Mouse (Mus musculus) forebrain, postnatal 0 days (tissue): Measurements from ENCODE around the gene Hao2. TPM values are rescaled to one million over a fixed set of nuclear protein-coding genes. Genes with fewer than 3 reads are reported as not detected.

Experiments used
- ATAC-seq: fragments of 200-750 bp; cut with Nextera tagmentation; 2 replicates; pipeline ENCODE4 v1.8.0; 2017; ENCODE audit warnings: mild to moderate bottlenecking, moderate library complexity
- DNase-seq: peaks from one replicate; pipeline ENCODE4 v3.0.0-alpha.2; 2015
- H3K27ac ChIP-seq: fragments of 300-500 bp; sonication (generic); 2 replicates; pipeline ENCODE4 v1.5.1; 2014; ENCODE audit warnings: low read depth, mild to moderate bottlenecking, antibody characterized with exemption, low read length, moderate library complexity, mixed read lengths
- H3K27me3 ChIP-seq: fragments of 300-500 bp; sonication (generic); 2 replicates; pipeline ENCODE4 v1.6.1; 2014; ENCODE audit warnings: mild to moderate bottlenecking, low read length, mixed read lengths; ENCODE audit not compliant: insufficient read depth
- H3K36me3 ChIP-seq: fragments of 300-500 bp; sonication (generic); 2 replicates; pipeline ENCODE4 v1.6.1; 2014; ENCODE audit warnings: mild to moderate bottlenecking, moderate library complexity; ENCODE audit not compliant: insufficient read depth
- H3K4me1 ChIP-seq: fragments of 300-500 bp; sonication (generic); 2 replicates; pipeline ENCODE4 v1.6.1; 2014; ENCODE audit warnings: antibody characterized with exemption; ENCODE audit not compliant: insufficient read depth
- H3K4me2 ChIP-seq: fragments of 300-500 bp; sonication (generic); 2 replicates; pipeline ENCODE4 v1.6.1; 2014; ENCODE audit warnings: low read depth, mild to moderate bottlenecking, moderate library complexity
- H3K4me3 ChIP-seq: fragments of 300-500 bp; sonication (generic); 2 replicates; pipeline ENCODE4 v1.5.1; 2014; ENCODE audit warnings: low read depth, low read length, mixed read lengths
- H3K9ac ChIP-seq: fragments of 300-500 bp; sonication (generic); 2 replicates; pipeline ENCODE4 v1.6.1; 2014; ENCODE audit warnings: mild to moderate bottlenecking
- H3K9me3 ChIP-seq: fragments of 300-500 bp; sonication (generic); 2 replicates; pipeline ENCODE4 v1.6.1; 2016; ENCODE audit warnings: low read length
- CTCF ChIP-seq: sonication (generic); IDR thresholded peaks from 2 replicates; pipeline ENCODE4 v1.5.1; 2016; ENCODE audit warnings: antibody characterized with exemption, control low read depth, low read depth
- WGBS: fragments of 180-500 bp; shearing (Covaris S2); extraction: QIAGEN DNeasy Blood & Tissue Kit; methylation state at CpG from one replicate; pipeline ENCODE4 v1.1.7; 2014; 5-methylcytosine and 5-hydroxymethylcytosine counted together
- polyA plus RNA-seq: library from polyadenylated mRNA; unstranded; fragments of >200 nt; fragmentation: Nextera tagmentation; extraction: Ambion mirVana; gene quantifications from 2 replicates; pipeline ENCODE4 v1.2.1, GENCODE M21; 2015
- total RNA-seq: library from RNA; depleted of rRNA; stranded (reverse); fragments of >200 nt; gene quantifications from 2 replicates; pipeline ENCODE4 v1.2.3, GENCODE M21; 2014

The Hao2 gene
- total and polyA plus RNA-seq, 2 experiments from 2014 or later = not detected

DNA sequence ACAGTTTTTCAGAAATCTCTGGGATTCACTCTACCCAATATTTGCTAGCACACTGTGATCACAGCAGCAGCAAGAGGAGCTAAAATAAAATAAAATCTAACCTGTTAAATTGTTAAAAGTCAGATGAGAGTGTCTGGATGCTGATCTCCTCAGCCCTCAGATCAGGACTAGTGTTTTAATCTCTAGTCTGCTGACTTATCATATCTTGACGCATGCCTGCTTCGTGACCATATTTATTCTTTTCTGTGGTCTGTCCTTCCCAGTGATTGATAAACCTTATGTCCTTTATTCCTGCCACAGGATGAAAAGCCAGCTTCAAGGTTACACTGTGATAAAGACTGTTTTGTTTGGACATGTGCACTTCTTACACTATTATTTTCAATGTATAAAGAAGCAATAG lies 35.0 kb downstream of the Hao2 start:
- H3K4me3 ChIP-seq = no peak overlapping the region
- ATAC-seq (no peak), DNase-seq (no peak)
- H3K36me3 ChIP-seq = no peaks in the 10 kb centered on the region
- TF ChIP-seq CTCF = no peak
- H3K27ac ChIP-seq = no peak overlapping the region
- H3K27me3 ChIP-seq = no peaks in the 10 kb centered on the region
- no peaks in the 10 kb centered on the region for H3K9me3 ChIP-seq
- 87% methylated on average over 2 of the region's 2 CpGs for WGBS
- no peak overlapping the region for H3K9ac ChIP-seq
- H3K4me1 ChIP-seq = no peaks in the 10 kb centered on the region
- H3K4me2 ChIP-seq = no peak overlapping the region

DNA sequence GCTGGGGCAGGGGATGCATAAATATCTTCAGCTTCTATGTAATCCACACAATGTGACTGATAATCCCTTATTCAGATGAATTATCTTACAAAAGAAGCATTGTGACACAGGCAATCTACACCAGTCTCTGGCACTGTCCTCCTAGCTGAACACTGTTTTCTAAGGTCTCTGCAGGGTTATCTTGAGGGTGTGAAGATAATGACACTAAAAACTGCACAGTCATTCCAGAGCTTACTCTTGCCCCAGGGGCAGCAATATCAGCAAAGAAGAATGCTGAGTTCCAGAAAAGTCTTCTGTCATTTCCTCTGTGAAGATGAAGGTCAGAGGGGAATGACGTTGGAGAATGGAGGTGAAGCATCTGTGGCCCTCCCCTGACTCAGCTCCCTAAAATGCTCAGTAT lies 36.1 kb downstream of the Hao2 start:
- no peak overlapping the region for H3K4me3 ChIP-seq
- H3K9ac ChIP-seq = no peak overlapping the region
- DNase-seq = no peak
- no peaks in the 10 kb centered on the region for H3K9me3 ChIP-seq
- H3K36me3 ChIP-seq = no peaks in the 10 kb centered on the region
- WGBS = 62% methylated on average over 1 of the region's 1 CpGs
- H3K4me1 ChIP-seq = no peaks in the 10 kb centered on the region
- no peak for ATAC-seq
- no peak overlapping the region for H3K27ac ChIP-seq
- H3K27me3 ChIP-seq = no peaks in the 10 kb centered on the region
- TF ChIP-seq CTCF = no peak
- H3K4me2 ChIP-seq = no peak overlapping the region

DNA sequence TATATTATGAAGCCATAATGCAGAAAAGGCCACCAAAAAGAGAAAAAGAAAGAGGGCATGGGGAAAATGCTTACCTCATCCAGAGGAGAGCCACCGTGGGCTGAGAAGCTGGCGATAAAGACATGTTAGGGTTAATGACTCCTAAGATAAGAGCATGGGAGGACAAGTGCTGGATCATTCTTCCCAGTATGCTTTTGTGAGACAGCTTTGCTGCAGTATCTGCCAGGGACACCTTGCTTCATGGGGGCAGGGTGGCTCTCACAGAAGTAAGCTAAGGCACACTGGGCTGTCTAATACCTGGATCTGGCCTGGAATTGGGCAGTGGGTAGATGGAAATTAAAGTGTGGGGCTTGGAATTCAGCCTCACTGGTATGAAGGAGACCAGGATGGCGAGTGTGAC lies 37.9 kb downstream of the Hao2 start:
- no peaks in the 10 kb centered on the region for H3K4me1 ChIP-seq
- H3K27ac ChIP-seq = no peak overlapping the region
- H3K9me3 ChIP-seq = no peaks in the 10 kb centered on the region
- H3K4me3 ChIP-seq = no peak overlapping the region
- no peak overlapping the region for H3K4me2 ChIP-seq
- H3K9ac ChIP-seq = no peak overlapping the region
- ATAC-seq = no peak; the same call in 1 of the 2 replicates
- no peak for TF ChIP-seq CTCF
- 90% methylated on average over 3 of the region's 3 CpGs for WGBS
- no peak for DNase-seq
- H3K36me3 ChIP-seq = no peaks in the 10 kb centered on the region
- no peaks in the 10 kb centered on the region for H3K27me3 ChIP-seq

DNA sequence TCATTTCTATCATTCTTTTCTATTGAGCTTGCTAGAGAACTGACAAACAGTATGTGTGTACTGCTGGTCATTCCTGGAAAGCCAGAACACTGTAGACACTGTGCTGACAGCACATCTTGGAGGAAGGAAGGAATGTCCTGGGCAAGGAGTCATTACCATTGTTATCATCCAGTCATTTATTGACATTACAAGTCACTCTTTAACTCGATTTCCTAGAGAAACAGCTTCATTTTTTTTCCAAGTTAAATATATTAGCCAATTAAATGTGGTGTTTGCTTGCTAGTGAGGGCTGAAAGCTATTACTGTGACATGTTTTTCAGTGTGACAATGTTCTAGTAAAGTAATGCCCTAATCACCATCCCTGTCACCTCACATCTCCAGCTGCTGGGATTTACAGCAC lies 39.4 kb downstream of the Hao2 start:
- ATAC-seq (no peak), DNase-seq (no peak)
- Histone ChIP-seq H3K4me1 (no peaks in the 10 kb centered on the region), H3K27ac (no peak overlapping the region), H3K27me3 (no peaks in the 10 kb centered on the region), H3K4me3 (no peak overlapping the region), H3K9me3 (no peaks in the 10 kb centered on the region), H3K9ac (no peak overlapping the region), H3K36me3 (no peaks in the 10 kb centered on the region), H3K4me2 (no peak overlapping the region)
- no peak for TF ChIP-seq CTCF
- WGBS = 41% methylated on average over 1 of the region's 1 CpGs

DNA sequence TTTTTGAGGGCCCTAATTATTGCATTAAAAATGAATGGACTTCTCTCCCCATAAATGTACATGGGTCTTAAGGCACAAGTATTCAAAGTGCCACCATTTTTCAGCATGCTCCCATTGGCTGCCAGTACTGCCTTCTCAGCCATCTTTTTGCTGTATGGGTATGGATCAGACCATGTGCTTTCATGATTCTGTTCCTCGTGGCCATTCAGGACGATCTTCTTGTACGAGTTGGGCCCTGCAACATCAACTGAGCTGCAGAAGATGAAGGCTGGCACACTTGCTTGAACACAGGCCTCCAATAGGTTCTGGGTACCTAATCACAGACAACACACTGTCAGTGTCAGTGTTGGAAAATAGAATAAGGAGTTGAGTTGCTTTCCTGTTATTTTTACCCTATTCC lies 40.0 kb downstream of the Hao2 start:
- DNase-seq (no peak), ATAC-seq (no peak)
- no peak overlapping the region for H3K27ac ChIP-seq
- no peaks in the 10 kb centered on the region for H3K36me3 ChIP-seq
- H3K27me3 ChIP-seq = no peaks in the 10 kb centered on the region
- H3K4me1 ChIP-seq = no peaks in the 10 kb centered on the region
- H3K9ac ChIP-seq = no peak overlapping the region
- TF ChIP-seq CTCF = no peak
- WGBS = 93% methylated on average over 3 of the region's 3 CpGs
- H3K4me2 ChIP-seq = no peak overlapping the region
- no peak overlapping the region for H3K4me3 ChIP-seq
- no peaks in the 10 kb centered on the region for H3K9me3 ChIP-seq

DNA sequence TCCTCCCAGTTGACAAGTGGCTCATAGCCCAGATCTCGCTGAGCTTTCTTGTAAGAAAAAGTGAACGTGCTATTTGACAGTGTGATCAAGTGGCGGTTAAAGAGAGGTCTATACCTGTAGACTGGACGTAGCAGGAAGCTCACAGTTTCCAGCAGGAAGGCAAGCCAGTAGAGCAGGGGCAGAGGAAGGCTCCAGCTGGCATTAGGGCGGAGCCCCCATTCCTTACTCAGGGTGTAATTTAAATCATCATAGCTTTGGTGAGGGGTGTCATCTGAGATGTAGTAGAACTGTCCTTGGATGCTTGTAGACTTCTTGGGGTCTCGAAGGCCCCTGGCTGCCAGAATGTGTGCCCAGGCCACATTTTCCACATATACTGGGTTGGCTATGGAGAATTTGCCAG lies 40.4 kb downstream of the Hao2 start:
- H3K4me3 ChIP-seq = no peak overlapping the region
- no peak for DNase-seq
- no peaks in the 10 kb centered on the region for H3K9me3 ChIP-seq
- no peaks in the 10 kb centered on the region for H3K36me3 ChIP-seq
- no peak overlapping the region for H3K4me2 ChIP-seq
- TF ChIP-seq CTCF = no peak
- H3K4me1 ChIP-seq = no peaks in the 10 kb centered on the region
- H3K27ac ChIP-seq = no peak overlapping the region
- H3K27me3 ChIP-seq = no peaks in the 10 kb centered on the region
- no peak for ATAC-seq
- H3K9ac ChIP-seq = no peak overlapping the region
- 86% methylated on average over 6 of the region's 6 CpGs for WGBS

DNA sequence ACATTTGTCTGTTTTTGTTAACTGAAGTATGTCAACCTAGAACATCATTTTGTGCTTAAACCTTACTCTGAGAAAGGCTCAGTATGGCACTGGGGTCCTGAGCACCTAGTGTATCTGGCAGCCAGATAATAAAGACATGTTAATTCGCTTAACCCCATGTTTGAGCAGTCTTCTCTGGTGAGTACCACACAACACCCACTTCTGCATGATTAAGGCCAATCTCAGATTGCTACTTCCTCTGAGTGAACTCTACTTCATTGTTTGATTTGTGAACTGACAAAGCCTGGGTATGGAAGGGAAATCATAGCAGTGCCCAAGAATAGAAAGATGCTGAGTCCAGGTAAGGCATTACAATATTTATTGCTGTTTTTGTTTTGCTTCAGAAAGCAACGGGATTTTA lies 41.2 kb downstream of the Hao2 start:
- Histone ChIP-seq H3K4me3 (no peak overlapping the region), H3K4me1 (no peaks in the 10 kb centered on the region), H3K27me3 (no peaks in the 10 kb centered on the region), H3K9ac (no peak overlapping the region), H3K36me3 (no peaks in the 10 kb centered on the region), H3K4me2 (no peak overlapping the region), H3K9me3 (no peaks in the 10 kb centered on the region), H3K27ac (no peak overlapping the region)
- no peak for DNase-seq
- no peak for TF ChIP-seq CTCF
- no peak for ATAC-seq
- 78% methylated on average over 2 of the region's 2 CpGs for WGBS

DNA sequence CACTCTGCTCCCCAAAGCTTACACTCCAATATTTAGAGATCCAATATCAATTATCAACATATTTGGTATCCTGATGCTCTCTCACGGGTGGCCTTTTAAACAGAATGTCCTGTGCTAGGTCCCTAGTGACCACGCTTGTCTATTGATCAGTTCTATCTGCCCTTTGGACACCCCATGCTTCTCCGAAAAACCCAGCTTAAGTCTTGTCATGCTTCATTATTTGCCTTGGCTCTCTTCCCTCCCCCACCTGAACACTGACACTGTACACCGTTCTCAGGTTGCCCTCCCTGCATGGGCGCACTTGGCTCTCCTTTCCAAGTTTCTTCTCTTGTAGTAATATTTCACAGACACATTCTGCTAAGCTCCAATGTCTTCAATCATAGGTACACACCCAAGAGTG lies 42.8 kb downstream of the Hao2 start:
- no peak for DNase-seq
- no peak overlapping the region for H3K27ac ChIP-seq
- H3K4me1 ChIP-seq = no peaks in the 10 kb centered on the region
- ATAC-seq = no peak
- 91% methylated on average over 5 of the region's 5 CpGs for WGBS
- no peaks in the 10 kb centered on the region for H3K9me3 ChIP-seq
- no peak overlapping the region for H3K4me3 ChIP-seq
- no peaks in the 10 kb centered on the region for H3K36me3 ChIP-seq
- H3K4me2 ChIP-seq = no peak overlapping the region
- H3K27me3 ChIP-seq = no peaks in the 10 kb centered on the region
- TF ChIP-seq CTCF = no peak
- H3K9ac ChIP-seq = no peak overlapping the region
